Mouse (Mus musculus): ENCODE results near the gene Eml5. TPM values are rescaled to one million over a fixed set of nuclear protein-coding genes. Genes with fewer than 3 reads are reported as not detected.

Gene Eml5
- total RNA-seq, 2 experiments from 2014 or later = 3.2 to 3.4 TPM

DNA sequence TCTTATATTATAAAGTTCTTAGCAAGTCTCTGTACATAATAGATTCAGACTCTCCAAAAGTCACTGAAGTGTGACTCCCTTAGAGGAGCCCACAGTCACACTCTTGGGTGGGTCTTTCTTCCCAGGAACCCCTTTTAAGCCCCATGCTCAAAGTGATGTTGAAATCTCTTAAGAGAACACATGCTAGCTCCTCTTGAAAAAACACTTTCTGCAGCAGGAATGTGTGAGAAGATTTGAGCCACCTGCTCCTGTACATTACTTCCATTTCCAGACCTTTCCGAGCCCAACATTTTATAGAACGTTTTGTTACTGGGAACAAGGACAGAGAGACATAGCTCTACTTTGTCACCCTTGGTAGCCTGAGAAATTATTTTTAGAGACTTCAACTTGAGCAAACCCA lies 66.4 kb downstream of the Eml5 start:
- DNase-seq = peak; percentile 8 to 13

GRCm38 (mm10) chr12:98833901-98834300 lies 67.4 kb downstream of the Eml5 start:
- DNase-seq = no peak

- no peak for DNase-seq
Observed at GRCm38 (mm10) chr12:98832929-98833598, 68.2 kb downstream of the Eml5 start.

- no peak for DNase-seq
Observed at GRCm38 (mm10) chr12:98831122-98831521, 70.2 kb downstream of the Eml5 start.

DNA sequence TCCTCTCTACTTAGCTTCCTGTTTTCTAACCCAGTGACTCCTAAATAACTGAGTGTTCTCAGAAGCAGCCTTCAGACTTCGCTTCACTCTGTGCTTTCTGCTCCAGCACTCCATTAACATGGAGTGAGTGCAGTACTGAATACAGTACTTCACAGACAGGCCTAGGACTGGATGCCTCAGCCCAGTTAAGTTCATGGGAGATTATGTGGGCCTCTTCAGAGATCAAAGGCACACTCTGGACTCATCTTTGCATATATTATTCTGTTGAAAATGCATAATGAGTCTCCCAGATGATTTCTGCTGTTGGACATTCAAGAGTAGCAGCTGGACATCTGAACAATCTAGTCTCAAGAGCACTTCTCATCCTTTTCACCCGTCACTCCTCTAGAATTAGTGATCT lies 80.5 kb downstream of the Eml5 start:
- DNase-seq = no peak

GRCm38 (mm10) chr12:98804078-98804748 lies 97.1 kb downstream of the Eml5 start:
- DNase-seq = no peak

- no peak for DNase-seq
Observed at GRCm38 (mm10) chr12:98802245-98802644, 99.0 kb downstream of the Eml5 start.

- DNase-seq = no peak
Observed at GRCm38 (mm10) chr12:98800334-98800733, 101.0 kb downstream of the Eml5 start.

DNA sequence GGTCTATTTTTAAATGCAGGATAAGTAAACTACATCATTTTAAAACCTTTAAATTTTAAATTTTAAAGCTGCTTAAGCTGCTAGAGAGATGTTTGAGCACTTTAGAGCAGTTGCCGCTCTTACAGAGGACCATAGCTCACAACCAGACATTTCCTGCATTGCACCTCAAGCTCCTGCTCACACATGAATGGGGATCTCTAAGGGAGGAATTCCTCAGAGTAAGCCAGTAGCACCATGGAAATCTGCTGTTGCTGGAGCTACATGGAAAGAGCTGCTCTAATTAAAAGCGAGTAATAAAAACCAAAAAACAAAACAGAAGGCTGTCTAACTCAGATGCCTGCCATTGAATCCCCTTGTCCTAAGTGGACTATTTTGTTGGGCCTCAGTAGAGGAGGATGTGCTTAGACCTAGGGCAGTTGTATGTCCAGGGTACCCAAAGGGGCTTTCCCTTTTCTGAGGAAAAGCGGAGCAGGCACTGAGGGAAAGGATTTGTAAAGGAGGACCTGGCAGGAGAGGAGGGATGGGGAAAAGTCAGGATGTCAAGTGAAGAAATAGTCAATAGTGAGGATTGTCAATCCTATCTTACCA lies 105.5 kb downstream of the Eml5 start:
- DNase-seq = no peak

- no peak for DNase-seq
Observed at GRCm38 (mm10) chr12:98784251-98784650, 117.0 kb downstream of the Eml5 start.

- peak in 1 of 2 experiments; percentile 28 for DNase-seq
Observed at GRCm38 (mm10) chr12:98779148-98779547, 122.1 kb downstream of the Eml5 start.

GRCm38 (mm10) chr12:98777509-98777908 lies 123.8 kb downstream of the Eml5 start:
- no peak for DNase-seq

DNA sequence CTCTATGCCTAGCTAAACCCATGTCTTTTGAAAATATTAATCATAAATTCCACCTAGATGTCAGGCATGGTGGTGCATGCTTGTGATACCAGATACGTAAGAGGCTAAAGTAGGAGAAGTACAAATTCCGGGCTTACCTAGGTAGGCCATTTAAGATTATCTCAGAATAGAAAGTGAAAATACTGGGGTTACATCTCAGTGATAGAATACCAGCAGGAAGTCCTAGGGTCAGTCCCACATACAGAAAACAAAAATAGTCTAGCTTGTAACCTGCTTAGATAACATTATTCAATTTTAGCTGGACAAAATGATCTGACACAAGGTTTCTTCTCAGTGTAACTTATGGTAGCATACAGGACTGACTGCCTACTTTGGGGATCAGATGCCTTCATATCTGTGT lies 135.0 kb downstream of the Eml5 start:
- DNase-seq = no peak

DNA sequence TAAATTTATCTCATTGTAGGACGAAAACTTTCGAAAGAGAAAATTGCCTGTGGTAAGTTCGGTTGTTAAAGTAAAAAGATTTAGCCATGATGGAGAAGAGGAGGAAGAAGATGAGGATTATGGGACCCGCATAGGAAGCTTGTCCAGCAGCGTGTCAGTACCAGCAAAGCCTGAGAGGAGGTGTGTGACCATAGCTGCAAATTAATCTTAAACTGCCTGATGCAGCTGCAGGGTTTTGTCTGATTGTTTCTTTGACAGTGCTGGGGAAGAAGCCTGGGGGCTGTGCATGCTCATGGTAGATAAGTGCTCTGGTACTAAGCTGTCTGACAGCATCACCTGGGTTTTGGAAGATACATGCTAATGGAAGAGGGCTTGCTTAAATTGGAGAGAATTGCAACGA lies 141.6 kb downstream of the Eml5 start:
- no peak for DNase-seq

GRCm38 (mm10) chr12:98757636-98758035 lies 143.6 kb downstream of the Eml5 start:
- no peak for DNase-seq

GRCm38 (mm10) chr12:98747380-98747753 lies 153.9 kb downstream of the Eml5 start:
- DNase-seq = no peak

GRCm38 (mm10) chr12:98746746-98747379 lies 154.4 kb downstream of the Eml5 start, which contains the start of gene Zc3h14:
TSS of gene Zc3h14 (plus strand) at chr12:98746964.
- DNase-seq = peak; percentile 93 to 94

DNA sequence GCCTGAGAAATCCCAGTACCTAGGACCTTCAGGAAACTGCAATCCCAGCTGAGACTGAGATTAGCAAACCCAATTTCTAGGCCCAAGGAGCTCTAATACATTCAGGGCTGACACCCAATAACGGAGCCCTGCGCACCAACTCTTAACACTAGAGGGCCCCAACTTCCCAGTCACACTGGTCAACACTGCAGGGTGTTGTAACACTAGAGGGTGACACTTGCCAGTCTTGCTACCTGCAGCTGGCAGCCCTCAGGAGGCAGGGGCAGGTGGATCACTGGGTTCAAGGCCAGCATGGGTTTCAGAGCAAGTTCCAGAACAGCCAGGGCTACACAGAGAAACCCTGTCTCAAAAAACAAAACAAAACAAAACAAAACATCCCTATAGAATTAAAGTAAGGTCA lies 155.2 kb downstream of the Eml5 start:
- peak; percentile 57 to 68 for DNase-seq

GRCm38 (mm10) chr12:98745626-98746025 lies 155.7 kb downstream of the Eml5 start:
- no peak for DNase-seq

- DNase-seq = peak; percentile 31 to 32
Observed at GRCm38 (mm10) chr12:98741011-98741501, 160.2 kb downstream of the Eml5 start.

DNA sequence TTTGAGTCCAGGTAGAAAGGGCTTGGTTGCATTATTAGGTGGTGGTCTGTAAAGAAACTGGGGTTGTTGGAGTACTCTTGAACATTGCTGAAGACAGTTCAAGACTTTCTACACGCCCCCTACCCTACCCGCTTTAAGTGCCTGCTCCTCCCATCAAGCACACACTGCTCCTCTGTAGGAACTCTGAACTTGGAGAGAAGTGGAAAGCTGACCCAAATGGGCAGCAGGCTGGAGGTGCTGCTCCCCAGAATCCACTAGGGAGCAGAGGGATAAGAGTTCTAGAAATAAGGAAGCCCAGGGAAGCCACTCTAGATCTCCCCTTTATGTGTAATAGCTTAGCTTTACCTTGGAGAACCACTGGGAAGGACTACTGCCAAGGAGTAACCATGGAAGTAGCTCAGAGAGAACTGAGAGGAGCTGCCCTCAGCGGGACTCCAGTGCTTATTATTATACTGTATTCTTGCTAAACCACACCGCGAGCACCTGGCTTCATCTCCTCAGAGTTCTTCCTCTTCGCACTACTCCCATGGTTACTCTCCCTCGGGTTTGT lies 163.4 kb downstream of the Eml5 start:
- DNase-seq = peak; percentile 20 to 48

All from heart, adult 18-20 months (tissue).